Mouse (Mus musculus): ENCODE results near the gene Abhd17a.

- TF ChIP-seq CTCF (IDR thresholded peaks at IDR 0.05; ENCODE audit: low read depth) (no peak), EP300 (IDR thresholded peaks at IDR 0.05; ENCODE audit: low read depth) (no peak)
These were observed 37.5 kb upstream of the Abhd17a start for GRCm38 (mm10) chr10:80627685-80628084.
